Mouse (Mus musculus) fat pad, adult 2 months (tissue): ENCODE measurements around the gene Inpp5f.
A peak's percentile ranks its signal among the peaks of the same experiment; 100 is the strongest.

Experiments
- DNase-seq: peaks from one replicate; pipeline ENCODE4 v3.0.0-alpha.2; 2011; ENCODE audit warnings: low read depth, low spot score; ENCODE audit errors: extremely low read depth

The Inpp5f gene

GRCm38 (mm10) chr7:128731585-128731984 lies 120.5 kb downstream of the Inpp5f start:
- DNase-seq: no peak

GRCm38 (mm10) chr7:128738041-128738440 lies 126.9 kb downstream of the Inpp5f start:
- DNase-seq: no peak

DNA sequence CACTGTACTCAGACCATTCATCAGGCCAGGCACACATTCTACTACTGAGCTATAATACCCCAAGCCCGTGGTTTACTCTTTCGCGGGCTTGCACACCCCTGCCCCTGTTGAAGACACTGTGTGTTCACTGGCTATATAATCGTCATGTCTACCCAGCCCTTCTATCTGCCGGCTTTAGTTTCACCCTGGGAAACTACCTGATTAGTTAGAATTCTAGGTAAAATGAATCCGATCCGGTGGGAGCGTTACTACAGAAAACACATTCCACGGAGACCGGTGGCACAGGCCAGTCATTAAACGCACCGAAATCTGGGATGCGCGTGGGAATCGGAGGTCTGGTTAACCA lies 128.0 kb downstream of the Inpp5f start:
- no peak for DNase-seq

- DNase-seq: no peak
Observed at GRCm38 (mm10) chr7:128739462-128740277, 128.5 kb downstream of the Inpp5f start.

DNA sequence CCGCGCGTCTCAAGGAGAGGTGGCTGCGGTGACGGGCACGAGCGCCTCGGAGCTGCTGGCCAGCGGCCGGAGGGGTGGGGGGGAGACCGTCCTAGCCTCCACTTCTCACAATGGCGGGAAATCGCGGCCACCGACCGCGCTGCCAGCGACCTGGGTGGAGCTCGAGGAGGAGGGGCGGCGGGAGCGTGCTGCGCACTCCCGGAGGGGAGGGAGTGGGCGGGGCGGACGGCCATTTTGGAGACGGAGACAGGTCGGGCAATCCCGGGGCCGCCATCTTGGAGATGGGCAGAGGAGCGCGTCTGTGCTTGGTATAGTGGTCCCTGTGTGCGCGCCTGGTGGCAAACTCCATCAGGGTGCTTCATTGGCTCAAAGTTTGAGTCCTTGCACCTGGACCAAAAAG lies 129.2 kb downstream of the Inpp5f start, which contains the start of gene Mcmbp:
Gene Mcmbp, minus strand, starts transcription at position 162 of the 400 bp plus-strand sequence.
- DNase-seq: no peak

DNA sequence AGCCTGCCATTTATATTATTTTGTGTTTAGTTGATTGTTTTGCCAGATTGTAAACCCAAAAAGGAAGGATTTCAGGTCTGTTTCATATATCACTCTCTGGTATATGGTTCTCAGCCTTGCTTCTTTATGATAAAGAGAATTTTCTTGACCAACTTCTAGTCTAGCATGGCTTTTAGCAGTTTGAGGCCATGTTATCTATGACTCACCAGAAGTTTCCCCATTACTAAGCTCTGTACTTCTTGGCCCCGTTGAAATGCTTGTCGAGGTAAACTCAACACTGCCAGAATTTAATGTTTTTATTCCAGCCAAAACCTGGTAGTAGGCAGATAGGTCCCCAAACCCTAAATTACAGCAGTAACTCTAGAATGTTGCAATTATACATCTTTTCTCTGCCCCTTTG lies 132.8 kb downstream of the Inpp5f start:
- no peak for DNase-seq

DNA sequence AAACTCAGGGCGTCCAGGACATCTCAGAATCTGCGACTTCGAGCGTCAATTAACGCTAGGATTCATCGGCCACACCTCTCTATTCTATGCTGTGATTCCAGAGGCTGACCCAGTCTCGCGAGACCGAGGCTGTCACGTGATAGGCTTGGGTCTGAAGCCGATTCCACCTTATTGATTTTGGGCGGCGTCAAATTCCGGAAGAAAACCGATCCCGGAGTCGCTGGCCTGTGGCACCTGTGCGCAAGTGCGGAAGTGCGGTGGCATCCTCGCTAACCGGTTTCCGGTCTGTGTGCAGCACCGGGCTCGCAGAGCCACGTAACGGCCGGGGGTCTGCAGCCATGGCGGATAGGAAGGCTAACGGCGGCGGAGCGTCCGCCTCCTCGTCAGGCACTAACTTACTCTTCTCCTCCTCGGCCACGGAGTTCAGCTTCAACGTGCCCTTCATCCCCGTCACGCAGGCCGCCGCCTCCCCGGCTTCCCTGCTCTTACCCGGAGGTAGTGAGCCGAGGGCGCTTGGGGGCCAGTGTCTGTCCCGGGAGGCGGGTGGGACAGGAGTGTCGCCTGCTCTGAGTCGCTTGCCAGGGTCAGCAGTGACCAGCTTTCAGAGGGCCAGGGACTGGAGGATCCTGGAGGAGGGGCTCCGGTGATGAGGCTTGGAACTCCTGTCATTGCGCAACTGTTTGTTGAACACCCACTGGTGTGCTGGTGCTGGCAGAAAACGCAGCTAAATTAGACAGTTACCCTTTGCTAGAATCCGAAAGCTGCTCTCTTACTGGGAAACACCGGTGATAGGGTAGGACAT lies 133.8 kb downstream of the Inpp5f start, which contains the start of gene Sec23ip:
Gene Sec23ip, plus strand, starts transcription at position 260 of the 802 bp plus-strand sequence.
- peak; percentile 89 for DNase-seq
